Mouse (Mus musculus) bone marrow macrophage, adult 2 months (primary cell): ENCODE results near the gene Them7.

Experiments used
- CTCF ChIP-seq: IDR thresholded peaks from 2 replicates; pipeline ENCODE4 v1.5.1; 2012; ENCODE audit warnings: low read depth, mild to moderate bottlenecking, low read length, moderate library complexity
- POLR2A ChIP-seq: IDR thresholded peaks from 2 replicates; pipeline ENCODE4 v1.6.1; 2012; ENCODE audit warnings: mild to moderate bottlenecking, low read depth, low read length, borderline replicate concordance

DNA sequence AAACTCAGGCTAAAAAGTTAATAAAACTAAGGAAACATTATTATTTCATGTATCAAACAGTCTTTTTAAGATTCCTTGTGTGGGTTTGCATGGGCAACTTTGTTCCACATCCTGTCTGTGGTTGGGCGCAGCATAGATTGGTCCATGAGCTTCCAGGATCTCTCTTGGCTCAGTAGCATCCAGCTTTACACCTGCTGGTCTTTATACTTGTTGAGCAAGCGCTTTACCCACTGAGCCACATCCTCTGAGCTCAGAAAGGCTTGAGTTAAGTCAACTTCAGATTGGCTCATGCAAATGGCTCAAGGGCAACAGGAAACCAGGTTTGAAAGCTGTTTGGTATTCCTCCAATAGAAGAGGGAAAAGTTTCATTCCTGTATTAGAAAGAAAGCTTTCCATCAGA, 178.1 kb downstream of the Them7 start:
- TF ChIP-seq CTCF (no peak), POLR2A (no peak)
